Mouse (Mus musculus) heart, embryonic 10.5 days (tissue): Measurements from ENCODE around the gene Arih2. TPM values are rescaled to one million over a fixed set of nuclear protein-coding genes. Genes with fewer than 3 reads are reported as not detected.

Experiments
- DNase-seq: peaks from one replicate; pipeline ENCODE4 v3.0.0-alpha.2; 2017; ENCODE audit warnings: low spot score
- H3K27ac ChIP-seq: fragments of 300-500 bp; sonication (generic); 2 replicates; pipeline ENCODE4 v1.5.1; 2016; ENCODE audit warnings: mild to moderate bottlenecking
- H3K27me3 ChIP-seq: fragments of 300-500 bp; sonication (generic); 2 replicates; pipeline ENCODE4 v1.6.1; 2016; ENCODE audit warnings: mild to moderate bottlenecking; ENCODE audit not compliant: poor library complexity, insufficient read depth, severe bottlenecking
- H3K36me3 ChIP-seq: fragments of 300-500 bp; sonication (generic); 2 replicates; pipeline ENCODE4 v1.6.1; 2016; ENCODE audit warnings: mild to moderate bottlenecking, moderate library complexity
- H3K4me1 ChIP-seq: fragments of 300-500 bp; sonication (generic); 2 replicates; pipeline ENCODE4 v1.6.1; 2016; ENCODE audit warnings: mild to moderate bottlenecking
- H3K4me3 ChIP-seq: fragments of 300-500 bp; sonication (generic); 2 replicates; pipeline ENCODE4 v1.5.1; 2016; ENCODE audit warnings: mild to moderate bottlenecking, moderate library complexity
- H3K9me3 ChIP-seq: fragments of 300-500 bp; sonication (generic); 2 replicates; pipeline ENCODE4 v1.6.1; 2016; ENCODE audit warnings: mild to moderate bottlenecking, moderate library complexity
- WGBS: fragments of 180-500 bp; shearing (Covaris S2); methylation state at CpG from one replicate; pipeline ENCODE4 v1.1.7; 2016; 5-methylcytosine and 5-hydroxymethylcytosine counted together
- microRNA counts: library from miRNA; unstranded; fragments of <30 nt; microRNA quantifications from one replicate; lab custom pipeline; 2017
- microRNA-seq: library from miRNA; unstranded; fragments of <30 nt; microRNA quantifications from one replicate; pipeline ENCODE4, GENCODE M21; 2017
- polyA plus RNA-seq: library from polyadenylated mRNA; unstranded; fragments of >200 nt; fragmentation: Nextera tagmentation; extraction: Ambion mirVana; gene quantifications from 2 replicates; pipeline ENCODE4 v1.2.1, GENCODE M21; 2016

Gene Arih2
- polyA plus RNA-seq, 1 experiment from 2014 or later: 52.0 TPM

DNA sequence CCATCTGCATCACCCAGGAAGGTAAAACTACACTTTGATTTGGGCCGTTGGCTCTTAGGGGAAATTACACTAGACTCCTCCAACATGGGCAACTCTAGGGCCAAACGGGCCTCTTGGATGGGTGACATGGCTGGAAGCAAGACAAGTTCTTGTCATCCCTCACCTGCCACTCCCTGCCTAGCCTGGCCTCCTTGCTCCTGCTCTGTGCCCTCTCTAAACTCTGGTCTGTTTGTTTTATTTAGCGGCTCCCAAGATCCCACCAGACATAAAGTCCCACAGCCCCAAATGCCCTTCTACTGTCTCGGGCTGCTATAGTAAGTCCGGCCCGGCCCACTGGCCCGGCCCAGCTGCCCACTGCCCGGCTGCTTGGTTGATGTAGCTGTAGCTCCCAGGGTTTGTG, 85.5 kb downstream of the Arih2 start:
- Histone ChIP-seq H3K9me3 (no peaks in the 10 kb centered on the region), H3K36me3 (peaks cover 54% of the 10 kb centered on the region), H3K4me3 (no peak overlapping the region), H3K27me3 (no peaks in the 10 kb centered on the region), H3K4me1 (peaks cover 35% of the 10 kb centered on the region), H3K27ac (no peak overlapping the region)
- 92% methylated on average over 8 of the region's 8 CpGs for WGBS
- no peak for DNase-seq

DNA sequence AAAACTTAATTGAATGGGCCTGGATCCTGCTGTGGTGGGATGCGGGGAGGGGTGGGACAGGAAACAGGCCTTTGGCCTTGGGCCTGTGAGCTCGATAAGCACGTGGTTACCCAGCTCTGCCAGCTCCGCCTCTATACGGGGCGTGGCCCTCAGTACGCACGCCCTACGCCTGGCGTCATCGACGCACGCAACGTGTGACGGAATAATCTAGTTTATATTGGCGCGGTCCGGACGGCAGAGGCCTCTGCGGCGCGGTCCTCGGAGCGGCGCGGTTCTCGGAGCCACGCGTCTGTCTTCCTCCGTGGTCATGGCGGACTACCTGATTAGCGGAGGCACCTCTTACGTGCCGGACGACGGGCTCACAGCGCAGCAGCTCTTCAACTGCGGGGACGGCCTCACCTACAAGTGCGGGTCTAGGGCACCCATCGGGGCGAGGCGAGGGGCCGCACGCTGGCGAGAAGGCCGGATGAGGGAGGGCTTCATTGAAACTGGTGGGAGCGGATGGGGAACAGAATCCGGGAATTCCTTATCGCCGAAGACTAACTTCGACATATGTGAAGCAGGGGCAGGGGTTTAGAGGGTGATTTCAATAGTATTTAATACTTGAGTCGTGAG, 88.9 kb downstream of the Arih2 start, which contains the start of gene Impdh2:
TSS of gene Impdh2 (plus strand) at position 60 of the 615 bp plus-strand sequence.
- Histone ChIP-seq H3K4me3 (peak within 1 kb of the TSS; percentile 71), H3K27ac (peak within 1 kb of the TSS; percentile 85), H3K4me1 (peaks cover 9% of the 10 kb centered on the region), H3K27me3 (no peaks in the 10 kb centered on the region), H3K9me3 (no peaks in the 10 kb centered on the region), H3K36me3 (peaks cover 80% of the 10 kb centered on the region)
- peak; percentile 98 for DNase-seq
- 1% methylated on average over 53 of the region's 53 CpGs for WGBS

DNA sequence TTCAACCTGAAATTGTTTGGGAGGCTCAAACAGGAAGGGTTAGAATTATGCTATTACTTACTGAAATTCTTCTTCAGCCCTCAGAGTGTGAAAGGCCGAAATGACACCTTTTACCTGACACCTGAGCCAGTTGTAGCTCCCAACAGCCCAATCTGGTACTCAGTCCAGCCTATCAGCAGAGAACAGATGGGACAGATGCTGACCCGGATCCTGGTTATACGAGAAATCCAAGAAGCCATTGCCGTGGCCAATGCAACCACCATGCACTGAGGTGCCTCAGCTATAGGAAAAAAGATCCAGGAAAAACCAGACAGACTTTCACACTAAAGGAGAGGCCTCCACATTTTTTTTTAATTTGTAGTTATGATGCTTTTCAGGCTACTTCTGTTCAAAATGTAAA, 90.0 kb downstream of the Arih2 start:
- Histone ChIP-seq H3K4me3 (no peak overlapping the region), H3K4me1 (peaks cover 9% of the 10 kb centered on the region), H3K27me3 (no peaks in the 10 kb centered on the region), H3K36me3 (peaks cover 80% of the 10 kb centered on the region), H3K9me3 (no peaks in the 10 kb centered on the region), H3K27ac (no peak overlapping the region)
- DNase-seq: no peak
- WGBS: 89% methylated on average over 4 of the region's 4 CpGs

MicroRNAs encoded within 50 kb of the gene (microRNA counts, 519-probe panel; counts per million panel counts)
- microRNA mmu-miR-191 (lab: Ali Mortazavi, UCI) (5,355 counts per million, percentile 47 among the panel's probes with 10 or more counts), microRNA mmu-miR-425 (lab: Ali Mortazavi, UCI) (4,397 counts per million, percentile 27 among the panel's probes with 10 or more counts)

Small RNA genes within 50 kb of the gene (microRNA-seq; reads per million reads assigned to microRNA genes)
- gene Gm24083 (not detected), gene Gm26298 (not detected), gene Mir191 (not detected), gene Mir425 (2,792 reads per million, percentile 86 among the genes with 10 or more reads in this experiment)

Other genes with a start within 250 kb of the Arih2 start
- 1.1 and 1.5 TPM in 2 replicates for gene Ccdc36, start 220.9 kb downstream of the Arih2 start, polyA plus RNA-seq
- gene BC048562, start 212.9 kb downstream of the Arih2 start, polyA plus RNA-seq: not detected in 2 replicates
- gene Ccdc71, start 188.9 kb downstream of the Arih2 start, polyA plus RNA-seq: 46.6 and 61.1 TPM in 2 replicates
- gene Klhdc8b, start 187.8 kb downstream of the Arih2 start, polyA plus RNA-seq: 86.8 and 106 TPM in 2 replicates
- gene Lamb2, start 169.7 kb downstream of the Arih2 start, polyA plus RNA-seq: 46.3 and 57.4 TPM in 2 replicates
- 78.6 and 84.1 TPM in 2 replicates for gene Usp19, start 158.8 kb downstream of the Arih2 start, polyA plus RNA-seq
- gene Qars, start 141.7 kb downstream of the Arih2 start, polyA plus RNA-seq: 83.2 and 95.8 TPM in 2 replicates
- gene Qrich1, start 132.6 kb downstream of the Arih2 start, polyA plus RNA-seq: 117 and 129 TPM in 2 replicates
- gene Impdh2, start 89.1 kb downstream of the Arih2 start, polyA plus RNA-seq: 155 and 194 TPM in 2 replicates
- 50.5 and 58.6 TPM in 2 replicates for gene Ndufaf3, start 82.0 kb downstream of the Arih2 start, polyA plus RNA-seq
- 106 and 122 TPM in 2 replicates for gene Dalrd3, start 79.5 kb downstream of the Arih2 start, polyA plus RNA-seq
- 99.6 and 105 TPM in 2 replicates for gene Wdr6, start 70.6 kb downstream of the Arih2 start, polyA plus RNA-seq
- gene P4htm, start 51.7 kb downstream of the Arih2 start, polyA plus RNA-seq: 13.2 and 20.6 TPM in 2 replicates
- 53.0 and 53.7 TPM in 2 replicates for gene Slc25a20, start 12.7 kb upstream of the Arih2 start, polyA plus RNA-seq
- gene Prkar2a, start 39.9 kb upstream of the Arih2 start, polyA plus RNA-seq: 26.5 and 29.1 TPM in 2 replicates
- gene Ip6k2, start 134.4 kb upstream of the Arih2 start, polyA plus RNA-seq: 48.1 and 63.9 TPM in 2 replicates
- 9.2 and 10.8 TPM in 2 replicates for gene Nckipsd, start 159.0 kb upstream of the Arih2 start, polyA plus RNA-seq
- gene Celsr3, start 176.9 kb upstream of the Arih2 start, polyA plus RNA-seq: 0.13 and 0.26 TPM in 2 replicates
- gene Slc26a6, start 203.9 kb upstream of the Arih2 start, polyA plus RNA-seq: 5.4 and 9.3 TPM in 2 replicates